Mouse (Mus musculus) midbrain, embryonic 12.5 days (tissue): ENCODE results near the gene St7. TPM values are rescaled to one million over a fixed set of nuclear protein-coding genes. Genes with fewer than 3 reads are reported as not detected.

Experiments
- ATAC-seq: fragments of 200-750 bp; cut with Nextera tagmentation; 2 replicates; pipeline ENCODE4 v1.8.0; 2017; ENCODE audit warnings: low read depth, moderate TSS enrichment, moderate library complexity; ENCODE audit not compliant: low FRiP score
- H3K27ac ChIP-seq: fragments of 300-500 bp; sonication (generic); replicated peaks from 2 replicates; pipeline ENCODE4 v1.5.1; 2016; ENCODE audit warnings: mild to moderate bottlenecking
- H3K27me3 ChIP-seq: fragments of 300-500 bp; sonication (generic); 2 replicates; pipeline ENCODE4 v1.6.1; 2016; ENCODE audit warnings: mild to moderate bottlenecking
- H3K36me3 ChIP-seq: fragments of 300-500 bp; sonication (generic); 2 replicates; pipeline ENCODE4 v1.6.1; 2016
- H3K4me1 ChIP-seq: fragments of 300-500 bp; sonication (generic); 2 replicates; pipeline ENCODE4 v1.6.1; 2016
- H3K4me2 ChIP-seq: fragments of 300-500 bp; sonication (generic); replicated peaks from 2 replicates; pipeline ENCODE4 v1.6.1; 2016; ENCODE audit warnings: mild to moderate bottlenecking, moderate library complexity
- H3K4me3 ChIP-seq: fragments of 300-500 bp; sonication (generic); 2 replicates; pipeline ENCODE4 v1.5.1; 2016; ENCODE audit warnings: mild to moderate bottlenecking
- H3K9ac ChIP-seq: fragments of 300-500 bp; sonication (generic); replicated peaks from 2 replicates; pipeline ENCODE4 v1.6.1; 2016; ENCODE audit warnings: mild to moderate bottlenecking, moderate library complexity
- H3K9me3 ChIP-seq: fragments of 300-500 bp; sonication (generic); 2 replicates; pipeline ENCODE4 v1.6.1; 2016; ENCODE audit warnings: mild to moderate bottlenecking
- whole genome bisulfite sequencing: fragments of 180-500 bp; shearing (Covaris S2); methylation state at CpG from one replicate; pipeline ENCODE4 v1.1.7; 2016; 5-methylcytosine and 5-hydroxymethylcytosine counted together
- polyA plus RNA-seq: library from polyadenylated mRNA; unstranded; fragments of >200 nt; fragmentation: Nextera tagmentation; extraction: Ambion mirVana; gene quantifications from 2 replicates; pipeline ENCODE4 v1.2.1, GENCODE M21; 2016

The St7 gene
- polyA plus RNA-seq, 1 experiment from 2014 or later, result 51.6 TPM

GRCm38 (mm10) chr6:17800694-17801093 lies 108.0 kb downstream of the St7 start:
- no peak for ATAC-seq
- no peak overlapping the region for H3K4me2 ChIP-seq
- H3K9me3 ChIP-seq, result no peaks in the 10 kb centered on the region
- no peak overlapping the region for H3K27ac ChIP-seq
- H3K4me1 ChIP-seq, result peaks cover 17% of the 10 kb centered on the region
- no peak overlapping the region for H3K4me3 ChIP-seq
- H3K9ac ChIP-seq, result no peak overlapping the region
- WGBS, result 87% methylated on average over 5 of the region's 5 CpGs
- no peaks in the 10 kb centered on the region for H3K27me3 ChIP-seq
- H3K36me3 ChIP-seq, result no peaks in the 10 kb centered on the region

- Histone ChIP-seq H3K9ac (no peak overlapping the region), H3K4me2 (no peak overlapping the region), H3K9me3 (no peaks in the 10 kb centered on the region), H3K4me3 (no peak overlapping the region), H3K36me3 (no peaks in the 10 kb centered on the region), H3K4me1 (peaks cover 7% of the 10 kb centered on the region), H3K27ac (no peak overlapping the region), H3K27me3 (no peaks in the 10 kb centered on the region)
- no peak for ATAC-seq
- WGBS, result 80% methylated on average over 3 of the region's 3 CpGs
Observed at GRCm38 (mm10) chr6:17804468-17804867, 111.7 kb downstream of the St7 start.

GRCm38 (mm10) chr6:17806569-17806968 lies 113.8 kb downstream of the St7 start:
- no peak overlapping the region for H3K4me3 ChIP-seq
- H3K9me3 ChIP-seq, result no peaks in the 10 kb centered on the region
- no peak overlapping the region; the same call in 1 of the 2 replicates for H3K27ac ChIP-seq
- H3K4me1 ChIP-seq, result peaks cover 7% of the 10 kb centered on the region
- peak; percentile 27; the same call in 1 of the 2 replicates for ATAC-seq
- H3K27me3 ChIP-seq, result no peaks in the 10 kb centered on the region
- no peak overlapping the region for H3K9ac ChIP-seq
- H3K36me3 ChIP-seq, result no peaks in the 10 kb centered on the region
- 16% methylated on average over 4 of the region's 4 CpGs for WGBS
- H3K4me2 ChIP-seq, result no peak overlapping the region

GRCm38 (mm10) chr6:17811063-17811462 lies 118.3 kb downstream of the St7 start:
- Histone ChIP-seq H3K27me3 (no peaks in the 10 kb centered on the region; the same call in 1 of the 2 replicates), H3K27ac (no peak overlapping the region), H3K9ac (no peak overlapping the region), H3K4me2 (no peak overlapping the region), H3K9me3 (no peaks in the 10 kb centered on the region), H3K4me3 (no peak overlapping the region), H3K36me3 (no peaks in the 10 kb centered on the region), H3K4me1 (peaks cover 10% of the 10 kb centered on the region)
- 87% methylated on average over 2 of the region's 2 CpGs for WGBS
- ATAC-seq, result no peak

GRCm38 (mm10) chr6:17811531-17811930 lies 118.8 kb downstream of the St7 start:
- Histone ChIP-seq H3K36me3 (no peaks in the 10 kb centered on the region), H3K27me3 (no peaks in the 10 kb centered on the region; the same call in 1 of the 2 replicates), H3K9me3 (no peaks in the 10 kb centered on the region), H3K4me2 (no peak overlapping the region), H3K27ac (no peak overlapping the region), H3K9ac (no peak overlapping the region), H3K4me3 (no peak overlapping the region), H3K4me1 (peaks cover 11% of the 10 kb centered on the region)
- ATAC-seq, result no peak

GRCm38 (mm10) chr6:17814074-17814649 lies 121.4 kb downstream of the St7 start:
- Histone ChIP-seq H3K4me3 (no peak overlapping the region), H3K27me3 (no peaks in the 10 kb centered on the region; the same call in 1 of the 2 replicates), H3K4me2 (no peak overlapping the region), H3K36me3 (no peaks in the 10 kb centered on the region), H3K9ac (no peak overlapping the region), H3K9me3 (no peaks in the 10 kb centered on the region), H3K4me1 (peaks cover 12% of the 10 kb centered on the region), H3K27ac (no peak overlapping the region)
- 52% methylated on average over 2 of the region's 2 CpGs for WGBS
- no peak for ATAC-seq

- no peak overlapping the region for H3K4me2 ChIP-seq
- no peak overlapping the region for H3K9ac ChIP-seq
- peaks cover 5% of the 10 kb centered on the region; the same call in 1 of the 2 replicates for H3K36me3 ChIP-seq
- ATAC-seq, result no peak
- H3K4me1 ChIP-seq, result peaks cover 12% of the 10 kb centered on the region
- H3K4me3 ChIP-seq, result no peak overlapping the region
- 30% methylated on average over 3 of the region's 3 CpGs for WGBS
- no peaks in the 10 kb centered on the region for H3K9me3 ChIP-seq
- no peaks in the 10 kb centered on the region; the same call in 1 of the 2 replicates for H3K27me3 ChIP-seq
- H3K27ac ChIP-seq, result peak overlapping the region; percentile 46
Observed at GRCm38 (mm10) chr6:17816865-17817435, 124.2 kb downstream of the St7 start.

- Histone ChIP-seq H3K4me1 (no peaks in the 10 kb centered on the region), H3K36me3 (peaks cover 15% of the 10 kb centered on the region; the same call in 1 of the 2 replicates), H3K27ac (no peak overlapping the region), H3K4me3 (no peak overlapping the region), H3K9me3 (no peaks in the 10 kb centered on the region), H3K9ac (no peak overlapping the region), H3K4me2 (no peak overlapping the region), H3K27me3 (no peaks in the 10 kb centered on the region)
- WGBS, result 88% methylated on average over 2 of the region's 2 CpGs
- no peak for ATAC-seq
Observed at GRCm38 (mm10) chr6:17823614-17824013, 130.9 kb downstream of the St7 start.

GRCm38 (mm10) chr6:17824735-17825134 lies 132.0 kb downstream of the St7 start:
- no peak overlapping the region for H3K9ac ChIP-seq
- no peaks in the 10 kb centered on the region for H3K4me1 ChIP-seq
- no peak for ATAC-seq
- H3K4me2 ChIP-seq, result no peak overlapping the region
- H3K36me3 ChIP-seq, result peaks cover 21% of the 10 kb centered on the region; the same call in 1 of the 2 replicates
- no peak overlapping the region for H3K4me3 ChIP-seq
- H3K9me3 ChIP-seq, result no peaks in the 10 kb centered on the region
- no peaks in the 10 kb centered on the region for H3K27me3 ChIP-seq
- 96% methylated on average over 1 of the region's 1 CpGs for WGBS
- no peak overlapping the region for H3K27ac ChIP-seq

- no peak overlapping the region for H3K4me3 ChIP-seq
- H3K36me3 ChIP-seq, result peaks cover 24% of the 10 kb centered on the region
- H3K9ac ChIP-seq, result no peak overlapping the region
- H3K9me3 ChIP-seq, result peaks cover 7% of the 10 kb centered on the region; the same call in 1 of the 2 replicates
- H3K27ac ChIP-seq, result no peak overlapping the region
- H3K27me3 ChIP-seq, result no peaks in the 10 kb centered on the region
- 92% methylated on average over 4 of the region's 4 CpGs for WGBS
- H3K4me1 ChIP-seq, result no peaks in the 10 kb centered on the region
- H3K4me2 ChIP-seq, result no peak overlapping the region
- ATAC-seq, result no peak
Observed at GRCm38 (mm10) chr6:17828382-17828781, 135.6 kb downstream of the St7 start.

GRCm38 (mm10) chr6:17829981-17830380 lies 137.2 kb downstream of the St7 start:
- Histone ChIP-seq H3K4me1 (no peaks in the 10 kb centered on the region), H3K9ac (no peak overlapping the region), H3K4me2 (no peak overlapping the region), H3K9me3 (peaks cover 7% of the 10 kb centered on the region; the same call in 1 of the 2 replicates), H3K4me3 (no peak overlapping the region), H3K36me3 (peaks cover 24% of the 10 kb centered on the region), H3K27me3 (no peaks in the 10 kb centered on the region), H3K27ac (no peak overlapping the region)
- no peak for ATAC-seq
- WGBS, result 90% methylated on average over 1 of the region's 1 CpGs

GRCm38 (mm10) chr6:17834493-17834892 lies 141.8 kb downstream of the St7 start:
- WGBS, result 37% methylated on average over 7 of the region's 7 CpGs
- H3K4me3 ChIP-seq, result no peak overlapping the region
- H3K4me2 ChIP-seq, result no peak overlapping the region
- H3K9ac ChIP-seq, result no peak overlapping the region
- H3K9me3 ChIP-seq, result peaks cover 7% of the 10 kb centered on the region; the same call in 1 of the 2 replicates
- H3K27me3 ChIP-seq, result no peaks in the 10 kb centered on the region
- peaks cover 20% of the 10 kb centered on the region for H3K36me3 ChIP-seq
- no peak for ATAC-seq
- H3K4me1 ChIP-seq, result no peaks in the 10 kb centered on the region
- H3K27ac ChIP-seq, result no peak overlapping the region
